Mouse (Mus musculus): Measurements from ENCODE around the gene Zfp978. TPM values are rescaled to one million over a fixed set of nuclear protein-coding genes. Genes with fewer than 3 reads are reported as not detected.
"Not testable (repeated sequence)": the region's sequence is repeated elsewhere in the genome, so short reads cannot be mapped to it uniquely, and the experiment has no call there.

Gene Zfp978
- polyA plus RNA-seq, 1 experiment from 2014 or later: not detected

DNA sequence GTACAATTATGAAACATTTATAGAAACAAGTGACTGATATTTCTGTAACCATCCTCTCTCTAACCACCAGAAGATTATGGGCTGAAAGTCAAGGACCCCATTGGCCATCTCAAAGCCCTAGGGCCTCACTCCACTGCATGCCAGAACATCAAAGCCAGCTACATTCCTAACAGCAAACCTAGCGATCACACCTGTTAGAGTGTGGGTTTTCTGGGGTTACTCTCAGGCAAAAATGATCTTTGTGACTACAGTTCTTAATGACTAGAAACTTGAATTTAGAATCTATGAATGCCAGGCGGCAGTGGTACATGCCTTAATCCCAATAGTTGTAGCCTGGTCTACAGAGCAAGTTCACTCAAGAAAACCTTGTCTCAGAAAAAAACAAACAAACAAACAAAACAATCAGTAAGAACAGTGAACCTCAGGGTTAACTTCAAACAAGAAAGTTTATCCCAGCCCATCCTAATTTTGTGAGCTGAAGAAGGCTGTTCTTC, 16.0 kb upstream of the Zfp978 start:
- not testable (repeated sequence) for H3K36me3 ChIP-seq; H3K27me3 ChIP-seq; H3K4me3 ChIP-seq; H3K4me2 ChIP-seq (replicated peaks); H3K9ac ChIP-seq; H3K4me1 ChIP-seq; H3K27ac ChIP-seq; ATAC-seq (ENCODE audit: low FRiP score)
- 87% methylated on average over 2 of the region's 2 CpGs for WGBS
- peaks cover 60% of the 10 kb centered on the region for H3K9me3 ChIP-seq (replicated peaks)

DNA sequence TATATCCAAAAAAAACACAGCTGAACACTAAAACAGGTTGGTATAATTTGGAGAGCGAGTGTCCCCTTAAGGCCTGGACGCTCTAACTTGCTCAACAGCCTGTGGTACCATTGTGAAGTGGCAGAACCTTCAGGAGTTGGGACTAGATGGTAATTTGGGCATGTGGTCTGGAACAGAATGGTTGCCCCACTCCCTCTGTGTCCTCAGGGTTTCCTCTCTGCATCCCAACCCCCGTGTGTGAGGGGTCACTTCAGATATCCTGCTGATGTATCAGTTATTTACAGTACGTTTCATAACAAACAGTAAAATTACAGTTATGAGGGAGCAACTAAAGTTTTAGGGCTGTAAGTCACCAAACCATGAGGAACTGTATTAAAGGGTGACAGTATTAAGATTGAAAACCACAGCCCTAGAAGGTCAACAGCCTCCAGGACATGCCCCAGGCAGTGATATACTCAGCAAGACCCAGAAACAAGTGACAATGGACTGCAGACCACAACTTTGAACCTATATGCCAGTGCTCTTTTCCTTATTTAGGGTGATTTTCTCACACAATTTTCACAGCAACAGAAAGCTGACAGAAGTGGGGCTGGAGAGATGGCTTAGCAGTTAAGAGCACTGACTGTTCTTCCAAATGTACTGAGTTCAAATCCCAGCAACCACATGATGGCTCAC, 14.6 kb upstream of the Zfp978 start:
- not testable (repeated sequence) for H3K36me3 ChIP-seq; H3K4me3 ChIP-seq; H3K9ac ChIP-seq; H3K4me2 ChIP-seq (replicated peaks); H3K27me3 ChIP-seq; ATAC-seq (ENCODE audit: low FRiP score); H3K27ac ChIP-seq; H3K4me1 ChIP-seq
- 71% methylated on average over 4 of the region's 4 CpGs for WGBS
- peaks cover 66% of the 10 kb centered on the region for H3K9me3 ChIP-seq (replicated peaks)

DNA sequence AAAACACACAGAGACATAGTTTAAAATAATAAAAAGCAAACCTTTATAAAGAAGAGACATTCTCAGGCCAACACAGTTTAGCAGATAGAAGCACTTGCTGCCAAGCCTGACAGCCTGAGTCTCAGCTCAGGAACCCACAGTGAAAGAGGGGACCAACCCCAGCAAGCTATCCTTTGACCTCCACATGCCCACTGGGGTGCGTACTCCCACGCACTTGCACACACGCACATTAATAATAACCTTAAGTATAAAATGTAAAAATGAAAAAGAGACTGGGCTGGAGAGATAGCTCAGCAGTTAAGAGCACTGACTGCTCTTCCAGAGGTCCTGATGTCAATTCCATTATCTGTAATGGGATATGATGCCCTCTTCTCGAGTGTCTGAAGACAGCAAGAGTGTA, 13.8 kb upstream of the Zfp978 start:
- not testable (repeated sequence) for H3K4me1 ChIP-seq; H3K4me3 ChIP-seq; H3K9ac ChIP-seq; H3K4me2 ChIP-seq (replicated peaks); ATAC-seq (ENCODE audit: low FRiP score); H3K27me3 ChIP-seq; H3K36me3 ChIP-seq; H3K27ac ChIP-seq
- WGBS: 66% methylated on average over 4 of the region's 4 CpGs
- peaks cover 66% of the 10 kb centered on the region for H3K9me3 ChIP-seq (replicated peaks)

DNA sequence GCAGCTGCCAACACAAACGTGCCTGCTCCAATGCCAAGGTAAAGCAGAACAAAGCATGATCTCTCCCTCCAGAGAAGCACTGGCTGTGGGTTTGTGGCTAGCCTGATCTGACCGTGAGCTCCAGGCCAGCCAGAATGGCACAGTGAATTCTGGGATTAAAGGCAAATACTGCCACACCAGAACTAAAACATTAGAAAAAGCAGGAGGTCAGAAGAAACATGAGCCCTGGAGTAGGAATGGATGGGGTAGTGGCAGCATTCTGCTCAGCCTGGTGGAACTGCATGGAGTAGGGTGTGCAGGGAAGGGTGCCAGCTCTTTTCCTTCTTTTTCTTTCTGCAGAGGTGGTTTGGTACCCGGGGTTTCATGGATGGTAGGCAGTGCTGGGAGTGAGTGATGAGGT, 13.2 kb upstream of the Zfp978 start:
- not testable (repeated sequence) for H3K4me2 ChIP-seq (replicated peaks); H3K9ac ChIP-seq; H3K4me1 ChIP-seq; H3K27me3 ChIP-seq; H3K36me3 ChIP-seq; ATAC-seq (ENCODE audit: low FRiP score); H3K4me3 ChIP-seq; H3K27ac ChIP-seq
- H3K9me3 ChIP-seq (replicated peaks): peaks cover 64% of the 10 kb centered on the region
- WGBS: 79% methylated on average over 2 of the region's 3 CpGs

DNA sequence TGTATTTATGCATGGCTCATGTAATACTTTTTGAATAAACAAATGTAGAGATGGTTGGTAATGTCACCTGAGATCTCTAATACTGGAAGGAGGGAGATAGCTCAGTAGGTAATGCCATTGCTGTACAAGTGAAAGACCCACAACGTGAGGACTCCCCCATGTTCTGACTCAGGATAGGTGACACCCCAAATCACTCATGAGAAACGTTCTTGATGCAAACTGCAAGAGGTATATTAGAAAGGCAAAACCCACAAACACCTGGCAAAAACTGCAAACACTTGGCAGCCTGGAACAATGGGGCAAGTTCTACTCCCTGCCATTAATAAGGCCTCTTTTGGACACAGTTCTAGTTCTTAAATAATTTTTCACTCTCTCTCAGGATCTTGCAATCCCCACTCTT, 12.7 kb upstream of the Zfp978 start:
- not testable (repeated sequence) for ATAC-seq (ENCODE audit: low FRiP score); H3K4me1 ChIP-seq; H3K27me3 ChIP-seq; H3K9ac ChIP-seq; H3K27ac ChIP-seq; H3K4me3 ChIP-seq; H3K36me3 ChIP-seq; H3K4me2 ChIP-seq (replicated peaks)
- peaks cover 59% of the 10 kb centered on the region for H3K9me3 ChIP-seq (replicated peaks)
- 80% methylated on average over 2 of the region's 2 CpGs for WGBS

DNA sequence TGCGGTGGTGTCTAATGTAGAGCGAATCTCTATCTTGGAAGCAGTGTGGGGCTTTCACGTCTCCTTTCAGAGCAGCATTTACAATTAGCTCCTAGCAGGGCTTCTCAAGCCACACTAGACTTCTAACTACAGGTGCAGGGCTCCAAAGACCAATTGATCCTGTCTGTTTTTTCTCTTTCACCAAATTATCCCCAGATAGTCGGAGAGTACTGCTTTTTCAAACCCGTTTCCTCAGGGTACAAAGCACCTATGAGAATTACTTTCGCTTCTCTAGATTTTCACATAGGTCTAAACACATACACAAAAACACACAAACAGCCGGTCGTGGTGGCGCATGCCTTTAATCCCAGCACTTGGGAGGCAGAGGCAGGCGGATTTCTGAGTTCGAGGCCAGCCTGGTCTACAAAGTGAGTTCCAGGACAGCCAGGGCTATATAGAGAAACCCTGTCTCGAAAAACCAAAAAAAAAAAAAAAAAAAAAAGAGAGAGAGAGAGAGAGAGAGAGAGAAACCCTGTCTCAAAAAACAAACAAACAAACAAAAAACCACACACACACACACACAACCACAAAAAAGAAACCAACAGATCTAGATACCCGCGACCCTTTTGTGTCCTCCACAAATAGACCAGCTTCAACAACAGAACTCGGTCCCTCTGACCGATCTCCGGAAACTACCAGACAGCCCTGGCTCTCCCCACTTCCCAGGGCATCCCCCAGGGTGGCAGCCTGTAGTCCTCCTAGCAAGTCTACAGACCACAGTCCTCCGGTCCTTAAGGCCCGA, 12.0 kb upstream of the Zfp978 start:
- H3K9me3 ChIP-seq (replicated peaks): peaks cover 52% of the 10 kb centered on the region

DNA sequence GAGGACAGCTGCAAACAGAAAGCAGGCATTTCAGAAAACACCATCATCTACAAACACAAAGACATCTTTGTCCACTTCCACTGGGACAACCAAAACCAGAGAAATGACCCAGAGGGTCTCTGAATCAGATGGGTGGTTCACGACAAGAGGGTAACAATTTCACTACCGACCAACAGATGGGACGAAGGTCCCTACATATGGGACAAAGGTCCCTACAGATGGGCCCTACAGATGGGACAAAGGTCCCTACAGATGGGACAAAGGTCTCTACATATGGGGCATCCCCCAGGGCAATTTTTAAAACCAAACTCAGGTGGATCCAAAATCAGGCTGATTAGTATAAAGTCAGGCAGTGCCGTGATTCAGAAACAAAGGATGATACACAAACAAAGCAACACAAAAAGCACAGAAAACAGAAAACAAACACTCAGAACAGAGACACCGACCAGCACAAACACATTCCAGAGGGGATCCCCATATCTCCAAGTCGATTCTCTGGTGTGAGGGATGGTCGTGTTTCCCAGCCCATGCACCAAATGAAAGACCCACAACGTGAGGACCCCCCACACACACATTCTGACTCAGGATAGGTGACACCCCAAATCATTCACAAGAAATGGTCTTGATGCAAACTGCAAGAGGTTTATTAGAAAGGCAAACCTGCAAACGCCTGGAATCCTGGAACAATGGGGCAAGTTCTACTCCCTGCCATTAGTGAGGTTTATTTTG, 11.3 kb upstream of the Zfp978 start:
- H3K9ac ChIP-seq; H3K27me3 ChIP-seq; ATAC-seq (ENCODE audit: low FRiP score); H3K4me3 ChIP-seq; H3K27ac ChIP-seq; H3K36me3 ChIP-seq; H3K4me2 ChIP-seq (replicated peaks); H3K4me1 ChIP-seq: not testable (repeated sequence)
- H3K9me3 ChIP-seq (replicated peaks): peaks cover 56% of the 10 kb centered on the region
- 87% methylated on average over 9 of the region's 9 CpGs for WGBS

More for the DNA sequence above, 12.0 kb upstream of the Zfp978 start:
- H3K27me3 ChIP-seq; ATAC-seq (ENCODE audit: low FRiP score); H3K36me3 ChIP-seq; H3K4me1 ChIP-seq; H3K4me3 ChIP-seq; H3K27ac ChIP-seq; H3K9ac ChIP-seq; H3K4me2 ChIP-seq (replicated peaks): not testable (repeated sequence)
- WGBS: 92% methylated on average over 18 of the region's 19 CpGs

DNA sequence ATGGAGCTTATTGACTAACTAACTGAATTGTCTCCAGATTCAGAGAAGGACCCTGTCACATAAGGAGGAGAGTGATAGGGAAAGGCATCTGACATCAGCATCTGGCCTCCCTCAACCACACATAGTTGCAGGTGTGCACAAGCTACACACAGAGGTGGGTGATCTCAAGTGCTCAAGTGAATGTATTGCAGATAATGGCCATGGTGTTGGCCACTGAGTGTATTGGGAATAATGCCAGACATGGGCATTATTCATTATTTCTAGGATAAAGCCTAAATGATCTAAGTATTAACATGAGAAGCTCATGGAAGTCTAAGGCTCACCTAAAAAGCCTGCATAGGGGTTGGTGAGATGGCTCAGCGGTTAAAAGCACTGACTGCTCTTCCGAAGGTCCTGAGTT, 10.6 kb upstream of the Zfp978 start:
- not testable (repeated sequence) for H3K36me3 ChIP-seq; H3K27ac ChIP-seq; H3K4me1 ChIP-seq; H3K4me2 ChIP-seq (replicated peaks); H3K9ac ChIP-seq; H3K4me3 ChIP-seq; H3K27me3 ChIP-seq
- peak; percentile 64; the same call in 1 of the 2 replicates for ATAC-seq (ENCODE audit: low FRiP score)
- WGBS: 85% methylated on average over 2 of the region's 2 CpGs
- H3K9me3 ChIP-seq (replicated peaks): peaks cover 52% of the 10 kb centered on the region

DNA sequence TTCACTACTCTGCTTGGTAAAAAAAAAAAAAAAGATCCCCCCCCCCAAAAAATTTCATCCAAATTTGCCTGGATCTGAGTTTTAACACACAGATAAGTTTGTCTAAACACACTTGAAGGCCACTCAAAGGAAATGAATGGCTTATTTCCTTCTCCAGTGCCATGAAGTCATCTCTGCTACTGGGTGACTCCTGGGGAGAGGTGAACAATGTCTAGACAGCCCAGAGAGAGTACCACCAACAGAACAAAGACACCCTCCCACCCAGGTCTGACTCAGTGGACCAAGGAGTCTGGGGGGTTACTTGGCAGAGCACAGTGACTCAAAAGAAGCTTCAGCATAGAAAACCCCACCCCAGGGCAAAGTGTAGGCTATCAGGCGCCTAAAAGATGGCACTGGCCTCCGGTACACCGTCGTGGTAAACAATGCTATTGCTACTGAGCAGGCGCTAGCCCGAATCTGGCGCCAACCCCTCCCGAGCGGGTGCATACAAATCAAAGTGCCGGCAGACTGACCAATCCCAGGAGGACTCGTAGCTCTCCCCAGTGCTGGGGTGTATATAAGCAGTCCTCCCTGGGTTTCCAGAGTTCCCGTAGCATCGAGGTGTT, 9.6 kb upstream of the Zfp978 start:
- WGBS: 86% methylated on average over 11 of the region's 13 CpGs
- H3K27ac ChIP-seq; H3K4me3 ChIP-seq; H3K4me2 ChIP-seq (replicated peaks); H3K27me3 ChIP-seq; H3K9ac ChIP-seq; H3K36me3 ChIP-seq; H3K4me1 ChIP-seq; ATAC-seq (ENCODE audit: low FRiP score): not testable (repeated sequence)
- H3K9me3 ChIP-seq (replicated peaks): peaks cover 48% of the 10 kb centered on the region

DNA sequence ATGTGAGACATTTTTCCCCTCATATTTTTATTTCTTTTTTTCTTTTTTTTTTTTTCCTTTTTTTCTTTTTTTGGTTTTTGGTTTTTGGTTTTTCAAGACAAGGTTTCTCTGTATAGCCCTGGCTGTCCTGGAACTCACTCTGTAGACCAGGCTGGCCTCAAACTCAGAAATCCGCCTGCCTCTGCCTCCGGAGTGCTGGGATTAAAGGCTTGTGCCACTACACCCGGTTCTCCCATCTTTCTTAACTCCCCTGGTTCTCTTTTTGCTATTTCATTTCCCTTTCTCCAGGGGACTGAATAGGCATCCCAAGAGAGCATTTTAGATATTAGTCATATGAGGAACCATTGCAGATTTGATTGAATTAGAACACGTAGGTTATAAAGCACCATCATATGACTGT, 7.5 kb upstream of the Zfp978 start:
- not testable (repeated sequence) for ATAC-seq (ENCODE audit: low FRiP score); H3K9ac ChIP-seq; H3K4me1 ChIP-seq; H3K4me2 ChIP-seq (replicated peaks); H3K27me3 ChIP-seq; H3K27ac ChIP-seq; H3K4me3 ChIP-seq; H3K36me3 ChIP-seq
- 85% methylated on average over 4 of the region's 4 CpGs for WGBS
- H3K9me3 ChIP-seq (replicated peaks): peaks cover 31% of the 10 kb centered on the region

DNA sequence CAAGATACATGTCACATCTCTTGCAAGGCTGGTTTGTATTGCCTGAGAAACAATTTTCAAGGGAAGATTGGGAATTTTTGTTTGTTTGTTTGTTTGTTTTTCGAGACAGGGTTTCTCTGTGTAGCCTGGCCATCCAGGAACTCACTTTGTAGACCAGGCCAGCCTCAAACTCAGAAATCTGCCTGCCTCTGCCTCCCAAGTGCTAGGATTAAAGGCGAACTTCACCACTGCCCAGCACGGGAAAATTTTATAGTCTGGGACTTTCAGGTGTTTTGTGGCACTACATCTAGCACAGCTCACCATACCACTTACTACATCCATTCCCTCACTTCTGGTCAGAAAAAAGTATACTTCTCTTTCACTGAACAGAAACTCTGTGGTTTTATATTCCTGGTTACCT, 5.1 kb upstream of the Zfp978 start:
- not testable (repeated sequence) for H3K4me3 ChIP-seq; H3K36me3 ChIP-seq; H3K4me2 ChIP-seq (replicated peaks); H3K9me3 ChIP-seq (replicated peaks); H3K4me1 ChIP-seq; H3K27me3 ChIP-seq; H3K9ac ChIP-seq; H3K27ac ChIP-seq; ATAC-seq (ENCODE audit: low FRiP score)
- no CpG with 5 or more reads among the region's 3 CpGs for WGBS

DNA sequence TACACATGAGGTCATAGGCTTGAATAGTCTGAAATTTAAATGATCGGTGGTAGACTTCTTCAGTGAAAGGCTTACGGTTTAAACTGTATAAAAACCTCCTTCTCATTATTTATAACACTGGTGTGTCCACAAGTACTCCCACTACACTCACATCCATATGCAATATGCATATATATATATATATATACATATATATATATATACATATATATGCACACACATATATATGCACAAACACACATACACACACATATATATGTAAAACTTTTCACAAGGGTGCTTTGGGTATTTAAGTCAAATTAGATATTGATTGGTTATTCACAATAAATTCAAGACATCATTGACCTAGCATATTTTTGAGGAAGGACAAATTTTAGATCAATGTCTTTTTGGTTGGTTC, 3.9 kb upstream of the Zfp978 start:
- not testable (repeated sequence) for H3K9ac ChIP-seq; H3K4me2 ChIP-seq (replicated peaks); H3K27ac ChIP-seq; ATAC-seq (ENCODE audit: low FRiP score); H3K27me3 ChIP-seq; H3K4me1 ChIP-seq; H3K9me3 ChIP-seq (replicated peaks); H3K4me3 ChIP-seq; H3K36me3 ChIP-seq
- WGBS: no CpG with 5 or more reads among the region's 2 CpGs
